Comparison of ENCODE assay signal across 8 mouse cellular contexts in the genomic region with DNA sequence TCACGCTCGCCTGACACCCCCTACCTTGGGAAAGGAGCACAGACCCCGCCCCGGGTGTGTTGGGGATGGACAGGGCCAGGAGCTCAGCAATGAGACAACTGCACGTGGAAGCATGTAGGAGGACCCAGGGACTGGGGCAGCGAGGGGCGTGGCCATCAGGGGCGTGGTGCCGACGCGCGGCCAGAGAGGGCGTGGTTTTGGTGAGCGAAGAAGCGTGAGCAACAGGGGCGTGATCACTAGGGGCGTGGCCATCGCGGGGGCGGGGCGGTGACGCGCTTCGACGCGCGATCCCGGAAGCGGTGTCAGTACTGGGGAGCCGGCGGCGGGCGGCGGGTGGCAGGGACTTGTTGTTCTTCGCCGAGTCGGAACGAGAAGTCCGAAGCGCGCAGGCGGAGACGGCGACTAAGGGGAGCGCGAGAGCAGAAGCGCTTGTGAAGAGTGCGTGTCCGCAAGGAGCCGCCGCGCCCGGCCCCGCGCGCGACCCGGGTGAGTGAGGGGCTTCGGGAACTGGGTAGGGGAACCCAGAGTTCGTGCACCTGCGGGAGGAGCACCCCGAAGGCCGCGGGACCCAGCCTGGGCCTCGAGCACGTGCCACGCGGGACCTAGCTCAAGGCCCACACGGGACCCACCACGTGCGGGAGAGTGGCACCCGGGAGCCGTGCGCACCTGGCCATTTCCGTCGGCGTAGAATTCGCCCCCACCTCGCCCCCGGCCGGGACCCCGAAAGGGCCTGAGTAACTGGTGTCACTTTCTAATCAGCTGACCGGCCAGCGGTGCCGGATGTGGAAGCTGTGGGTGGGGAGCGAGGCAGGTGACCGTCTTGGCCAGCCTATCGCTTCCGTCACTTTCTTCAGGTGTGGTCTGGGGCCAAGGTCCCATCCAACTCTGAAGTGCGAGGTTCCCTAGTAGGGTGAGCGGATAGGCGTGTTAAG. TPM values are rescaled to one million over a fixed set of nuclear protein-coding genes. Genes with fewer than 3 reads are reported as not detected.
A peak's percentile ranks its signal among the peaks of the same experiment; 100 is the strongest.
DNase-seq lines count a peak whose midpoint lies in the region; ATAC-seq and TF ChIP-seq lines count a peak whose summit lies in the region.

Mafk (plus strand) TSS at position 287 of the 932 bp plus-strand sequence.

- TF ChIP-seq EP300 in lung, postnatal 0 days (IDR thresholded peaks at IDR 0.05), result peak; percentile 29; the same call in 1 of the 2 replicates

- H3K9me3 ChIP-seq in hindbrain, embryonic 10.5 days, result no peaks in the 10 kb centered on the region
- no peaks in the 10 kb centered on the region for H3K9me3 ChIP-seq in lung, postnatal 0 days (ENCODE audit: low read length)

- WGBS in hindbrain, embryonic 10.5 days, result under 1% methylated on average over 92 of the region's 92 CpGs
- WGBS in lung, postnatal 0 days, result under 1% methylated on average over 91 of the region's 92 CpGs

- no peaks in the 10 kb centered on the region for H3K36me3 ChIP-seq in hindbrain, embryonic 10.5 days
- no peaks in the 10 kb centered on the region for H3K36me3 ChIP-seq in lung, postnatal 0 days (ENCODE audit: insufficient read depth, low read length)

- TF ChIP-seq CTCF in lung, postnatal 0 days (IDR thresholded peaks at IDR 0.05), result peak; percentile 40

- peaks cover 58% of the 10 kb centered on the region for H3K4me1 ChIP-seq in hindbrain, embryonic 10.5 days (replicated peaks)
- peaks cover 32% of the 10 kb centered on the region for H3K4me1 ChIP-seq in lung, postnatal 0 days (ENCODE audit: insufficient read depth, low read depth, low read length)

- peak; percentile 73 for ATAC-seq in frontal cortex, adult (ENCODE audit: low TSS enrichment)
- ATAC-seq in lung, postnatal 0 days, result peak; percentile 92

- H3K27ac ChIP-seq in hindbrain, embryonic 10.5 days, result peak within 1 kb of the TSS; percentile 86
- H3K27ac ChIP-seq in lung, postnatal 0 days (ENCODE audit: low read length), result peak within 1 kb of the TSS; percentile 98

- peak within 1 kb of the TSS; percentile 90 for H3K4me3 ChIP-seq in hindbrain, embryonic 10.5 days
- H3K4me3 ChIP-seq in lung, postnatal 0 days (ENCODE audit: low read depth, low read length), result peak within 1 kb of the TSS; percentile 94

- H3K27me3 ChIP-seq in hindbrain, embryonic 10.5 days (ENCODE audit: insufficient read depth, poor library complexity, severe bottlenecking), result peaks cover 43% of the 10 kb centered on the region
- no peaks in the 10 kb centered on the region for H3K27me3 ChIP-seq in lung, postnatal 0 days (replicated peaks; ENCODE audit: insufficient read depth, low read length)

- peak within 1 kb of the TSS; percentile 96 for H3K9ac ChIP-seq in lung, postnatal 0 days (replicated peaks; ENCODE audit: low read depth)

- H3K4me2 ChIP-seq in lung, postnatal 0 days (replicated peaks; ENCODE audit: low read depth, low read length), result peak within 1 kb of the TSS; percentile 86

- DNase-seq in MEL-GATA-1-ER (ENCODE audit: extremely low read depth, low read depth), result peak; percentile 85
- DNase-seq in cerebellum, adult 8-10 months, result peak; percentile 77
- DNase-seq in hindbrain, embryonic 10.5 days (ENCODE audit: low spot score), result peak; percentile 97
- peak; percentile 96 for DNase-seq in layer of hippocampus, adult 9-11 months
- peak; percentile 98 for DNase-seq in lung, postnatal 0 days (ENCODE audit: low spot score)
- DNase-seq in ovary, postnatal 14 days (ENCODE audit: low spot score), result peak; percentile 98
- peak; percentile 99 for DNase-seq in thymus, postnatal 14 days

RNA-seq across cellular contexts. Expression of gene Mafk, which starts in this region (rescaled TPM):
- polyA plus RNA-seq in hindbrain, embryonic 10.5 days (2016; fragmentation: Nextera tagmentation; extraction: Ambion mirVana), result 9.9 and 10.1 TPM in 2 replicates
- 38.5 and 38.9 TPM in 2 replicates for polyA plus RNA-seq in lung, postnatal 0 days (2015; fragmentation: Nextera tagmentation; extraction: Ambion mirVana)

Comparison
In these comparisons a context has a peak if more than half of its experiments do, and no peak if none do; other contexts are left out.
1. Peak in every context shown above with its lines: DNase-seq, ATAC-seq, H3K4me3 ChIP-seq and H3K27ac ChIP-seq.